Mouse (Mus musculus) spleen, adult 2 months (tissue): ENCODE data around the gene Btg3.

Experiments
- CTCF ChIP-seq: fragments of 200-500 bp; IDR thresholded peaks from 2 replicates; pipeline ENCODE4 v1.5.1; 2011; ENCODE audit warnings: mild to moderate bottlenecking, inconsistent platforms; ENCODE audit not compliant: insufficient read depth, insufficient read length, insufficient replicate concordance; ENCODE audit errors: extremely low read depth
- POLR2A ChIP-seq: fragments of 200-500 bp; IDR thresholded peaks from 2 replicates; pipeline ENCODE4 v1.6.1; 2011; ENCODE audit warnings: low read depth, low read length, inconsistent platforms

- TF ChIP-seq POLR2A: no peak
- TF ChIP-seq CTCF: no peak
Measured at GRCm38 (mm10) chr16:78314026-78314425, 63.0 kb downstream of the Btg3 start.
